In the genomic region with DNA sequence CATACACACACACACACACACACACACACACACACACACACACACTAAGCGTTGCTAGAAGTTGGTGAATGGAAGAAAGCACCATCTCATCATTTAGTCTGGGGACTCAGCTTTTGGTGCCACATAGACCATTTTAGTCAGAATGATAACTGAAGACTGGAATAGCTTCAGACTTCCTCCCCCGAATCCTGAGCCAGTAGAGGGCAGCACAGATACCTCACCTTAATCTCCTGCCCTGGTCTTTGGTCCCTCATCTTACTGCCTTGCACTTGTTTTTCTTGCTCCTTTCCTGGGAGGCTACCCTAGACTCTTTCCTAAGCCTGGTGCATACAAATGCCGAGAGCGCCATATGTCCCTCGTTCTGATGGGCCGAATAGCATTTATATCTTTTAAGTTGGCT, we compare ENCODE assay signal across 9 mouse cellular contexts. TPM values are rescaled to one million over a fixed set of nuclear protein-coding genes. Genes with fewer than 3 reads are reported as not detected.
DNase-seq lines count a peak whose midpoint lies in the region; ATAC-seq and TF ChIP-seq lines count a peak whose summit lies in the region.
"Had no signal": no experiment of that assay in that cellular context is flagged by ENCODE, and none has a peak within 500 bp of the region (broad histone marks: within the 10 kb centered on the region; RNA-seq: fewer than 3 reads in every experiment).

No protein-coding gene starts in this region.

- no peak overlapping the region for H3K27ac ChIP-seq in heart, adult 2 months
- H3K27ac ChIP-seq in heart, embryonic 10.5 days: no peak overlapping the region
- no peak overlapping the region for H3K27ac ChIP-seq in forebrain, embryonic 16.5 days (ENCODE audit: low read length)
- H3K27ac ChIP-seq: heart, embryonic 15.5 days had no signal

- H3K27me3 ChIP-seq in heart, adult 2 months (ENCODE audit: control insufficient read depth, insufficient read depth, low read length): no peaks in the 10 kb centered on the region
- H3K27me3 ChIP-seq in heart, embryonic 10.5 days (ENCODE audit: insufficient read depth, poor library complexity, severe bottlenecking): no peaks in the 10 kb centered on the region
- no peaks in the 10 kb centered on the region for H3K27me3 ChIP-seq in forebrain, embryonic 16.5 days (replicated peaks; ENCODE audit: control insufficient read depth, insufficient read depth, low read length)
- H3K27me3 ChIP-seq: heart, embryonic 15.5 days had no signal

- H3K4me1 ChIP-seq in heart, adult 2 months (ENCODE audit: control insufficient read depth, insufficient read depth, low read length): no peaks in the 10 kb centered on the region; the same call in 1 of the 2 replicates
- peaks cover 4% of the 10 kb centered on the region; the same call in 1 of the 2 replicates for H3K4me1 ChIP-seq in heart, embryonic 10.5 days
- no peaks in the 10 kb centered on the region for H3K4me1 ChIP-seq in forebrain, embryonic 16.5 days (replicated peaks; ENCODE audit: control insufficient read depth, insufficient read depth, low read length)

- H3K36me3 ChIP-seq in heart, adult 2 months (ENCODE audit: control insufficient read depth, insufficient read depth, low read length): no peaks in the 10 kb centered on the region
- no peaks in the 10 kb centered on the region for H3K36me3 ChIP-seq in heart, embryonic 10.5 days
- H3K36me3 ChIP-seq in forebrain, embryonic 16.5 days (ENCODE audit: control insufficient read depth, insufficient read depth): no peaks in the 10 kb centered on the region
- H3K36me3 ChIP-seq: heart, embryonic 15.5 days had no signal

- no peak for TF ChIP-seq POLR2A in heart, adult 2 months (IDR thresholded peaks at IDR 0.05; ENCODE audit: insufficient read depth, low read depth, low read length)

- no peak for TF ChIP-seq EP300 in heart, adult 2 months (IDR thresholded peaks at IDR 0.05; ENCODE audit: insufficient read depth, low read depth, low read length)

- no peak overlapping the region for H3K4me3 ChIP-seq in heart, adult 2 months
- H3K4me3 ChIP-seq in heart, embryonic 10.5 days: no peak overlapping the region
- no peak overlapping the region for H3K4me3 ChIP-seq in forebrain, embryonic 16.5 days (replicated peaks; ENCODE audit: low read length)
- H3K4me3 ChIP-seq: heart, embryonic 15.5 days had no signal

- no peaks in the 10 kb centered on the region for H3K79me2 ChIP-seq in heart, adult 2 months (replicated peaks; ENCODE audit: control insufficient read depth, insufficient read depth, low read length)

- intact Hi-C loops in heart, adult 2 months (cut with DNase I): no loop called here

- DNase-seq in heart, adult 2 months: no peak
- no peak for DNase-seq in heart, embryonic 10.5 days (ENCODE audit: low spot score)
- peak; percentile 31 for DNase-seq in urinary bladder, postnatal 25 days (ENCODE audit: low spot score)
- DNase-seq in urinary bladder, postnatal 10 days (ENCODE audit: low spot score): no peak
- peak; percentile 56 for DNase-seq in kidney, postnatal 4 days
- no peak for DNase-seq in spleen, adult 12 weeks (ENCODE audit: low spot score)

- 49% methylated on average over 6 of the region's 6 CpGs for WGBS in heart, adult 2 months
- WGBS in heart, embryonic 10.5 days: 51% methylated on average over 6 of the region's 6 CpGs
- WGBS in forebrain, embryonic 16.5 days: 63% methylated on average over 6 of the region's 6 CpGs

- no peak overlapping the region for H3K4me2 ChIP-seq in forebrain, embryonic 16.5 days (ENCODE audit: low read length)
- H3K4me2 ChIP-seq: heart, embryonic 15.5 days had no signal

- ATAC-seq in forebrain, embryonic 16.5 days: no peak

- no peak overlapping the region for H3K9ac ChIP-seq in heart, adult 2 months (ENCODE audit: low read depth, low read length)
- no peak overlapping the region for H3K9ac ChIP-seq in forebrain, embryonic 16.5 days (replicated peaks; ENCODE audit: low read depth, low read length)
- H3K9ac ChIP-seq: heart, embryonic 15.5 days had no signal

- TF ChIP-seq CTCF in heart, adult 2 months (IDR thresholded peaks at IDR 0.05): peak; percentile 67

- no peaks in the 10 kb centered on the region for H3K9me3 ChIP-seq in heart, embryonic 10.5 days
- no peaks in the 10 kb centered on the region for H3K9me3 ChIP-seq in forebrain, embryonic 16.5 days (ENCODE audit: control insufficient read depth, low read length)
- H3K9me3 ChIP-seq: heart, embryonic 15.5 days had no signal

RNA-seq across cellular contexts. Expression of a gene that starts 35.3 kb away (rescaled TPM):
- 10 to 100 TPM; 21.9 to 24.5 TPM for total RNA-seq in heart, adult 2 months (2021)
- 9.7 and 17.7 TPM in 2 replicates for polyA plus RNA-seq in heart, adult 2 months (2012; rRNA removed)
- polyA plus RNA-seq in heart, embryonic 10.5 days (2016; fragmentation: Nextera tagmentation; extraction: Ambion mirVana): 55.6 and 61.8 TPM in 2 replicates
- 55.0 and 64.9 TPM in 2 replicates for polyA plus RNA-seq in forebrain, embryonic 16.5 days (2015; fragmentation: Nextera tagmentation; extraction: Ambion mirVana)

RNA-seq across cellular contexts. Expression of a gene that starts 36.5 kb away (rescaled TPM):
- not detected for total RNA-seq in heart, adult 2 months (2021)
- polyA plus RNA-seq in heart, adult 2 months (2012; rRNA removed): 1.4 TPM in 1 of 2 replicates, not detected in the other
- 0.31 TPM in 1 of 2 replicates, not detected in the other for polyA plus RNA-seq in heart, embryonic 10.5 days (2016; fragmentation: Nextera tagmentation; extraction: Ambion mirVana)
- polyA plus RNA-seq in forebrain, embryonic 16.5 days (2015; fragmentation: Nextera tagmentation; extraction: Ambion mirVana): 0.36 TPM in 1 of 2 replicates, not detected in the other
- total RNA-seq: neutrophil, adult 5-6 weeks had no signal
- polyA plus RNA-seq: heart, embryonic 15.5 days had no signal

Comparison
In these comparisons a context has a peak if more than half of its experiments do, and no peak if none do; other contexts are left out.
1. DNase-seq: peak in urinary bladder, postnatal 25 days (single experiment) and kidney, postnatal 4 days (2 of 2); none in heart, adult 2 months (0 of 2), heart, embryonic 10.5 days (single experiment), urinary bladder, postnatal 10 days (single experiment) and spleen, adult 12 weeks (single experiment).